Mouse (Mus musculus) hindlimb bud, embryonic 11.5 days (tissue): ENCODE results near the gene Mat1a.

Experiments
- DNase-seq: peaks from one replicate; pipeline ENCODE4 v3.0.0-alpha.2; 2012; ENCODE audit warnings: low read depth, low spot score; ENCODE audit errors: extremely low spot score

Gene Mat1a

DNA sequence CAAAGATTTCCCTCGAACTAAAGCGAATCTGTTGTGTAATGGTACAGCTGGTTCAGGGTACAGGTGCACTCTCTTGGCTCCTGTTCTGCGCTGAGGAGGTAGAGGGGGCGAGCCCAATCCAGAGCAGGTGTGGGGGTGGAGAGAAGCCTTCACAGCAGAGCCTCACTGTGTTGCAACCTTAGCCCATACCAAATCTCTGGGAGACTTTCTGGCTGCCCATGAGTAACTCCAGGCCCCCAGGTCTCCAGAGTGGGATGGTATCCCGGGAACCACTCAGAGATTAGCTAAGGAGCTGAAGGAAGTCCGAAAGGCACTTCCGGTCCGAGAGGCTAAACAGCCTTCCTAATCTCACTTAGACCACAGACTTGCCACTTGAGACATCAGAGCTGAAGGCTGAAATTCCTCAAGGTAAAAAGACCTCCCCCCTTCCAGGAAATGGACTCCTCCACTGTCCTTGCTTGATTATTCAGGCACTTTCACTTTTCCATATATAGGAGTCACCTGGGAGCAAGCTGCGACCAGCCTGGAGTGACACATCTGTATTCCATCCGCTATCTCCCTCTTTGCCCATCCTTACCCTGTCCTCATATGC lies at the start of gene Mat1a:
TSS of gene Mat1a (plus strand) at position 183 of the 592 bp plus-strand sequence.
- no peak for DNase-seq

DNA sequence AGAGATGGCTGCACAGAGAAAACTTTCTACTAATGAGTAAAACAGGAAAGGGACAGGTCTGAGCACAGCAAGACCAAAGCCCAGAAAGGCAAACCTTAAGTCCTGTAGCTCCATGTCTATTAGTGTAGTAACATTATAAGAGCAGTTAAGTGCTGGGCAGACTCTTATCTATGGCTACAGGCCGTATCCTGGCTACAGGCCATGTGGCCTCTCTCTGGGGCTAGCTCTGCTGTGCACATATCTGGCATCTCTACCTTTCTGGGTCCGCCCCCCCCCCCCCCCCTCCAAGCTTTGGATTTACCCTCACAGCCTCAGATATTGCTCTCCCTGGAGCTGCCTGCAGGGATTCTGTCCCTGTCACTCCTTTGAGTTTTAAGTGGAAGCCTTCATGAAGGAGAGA lies 39.7 kb upstream of the Mat1a start:
- DNase-seq = no peak

DNA sequence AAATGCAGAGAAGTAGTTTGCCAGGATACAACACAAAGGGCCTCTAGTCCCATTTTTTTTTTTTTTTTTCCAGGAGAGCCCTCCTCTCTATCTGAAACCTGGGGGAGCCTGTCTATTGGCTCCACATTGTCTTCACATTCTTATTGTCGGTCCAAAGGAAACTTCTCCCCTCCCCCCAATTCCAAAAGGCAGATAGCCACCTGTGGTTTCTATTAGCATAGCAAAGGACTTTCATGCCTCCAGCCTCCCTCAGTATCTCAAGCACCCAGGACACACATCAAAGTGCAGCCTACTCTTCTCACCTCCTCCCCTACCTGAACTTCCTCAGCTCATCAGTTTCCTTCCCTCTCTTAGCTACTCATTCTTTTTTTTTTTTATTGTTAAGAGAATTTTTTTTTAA lies 38.4 kb upstream of the Mat1a start:
- DNase-seq = no peak

DNA sequence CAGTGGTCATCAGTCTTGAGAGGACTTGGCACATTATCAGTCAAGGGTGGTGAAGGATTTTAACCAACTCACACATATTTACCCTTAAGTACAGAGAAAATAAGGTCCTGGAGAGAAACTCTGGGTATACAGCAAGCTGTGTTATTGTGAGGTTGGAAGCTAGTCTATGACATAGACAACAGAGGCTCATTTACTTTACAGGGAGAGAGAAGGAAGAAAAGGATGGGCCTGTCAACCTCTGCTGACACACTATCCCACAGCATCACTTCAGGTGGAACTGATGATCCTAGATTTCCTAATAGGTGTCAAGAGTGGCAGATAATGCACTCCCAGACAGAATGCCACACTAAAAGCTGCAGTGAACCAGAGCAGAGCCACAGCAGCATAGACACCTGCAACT lies 35.7 kb upstream of the Mat1a start, which contains the start of gene Dydc2:
TSS of gene Dydc2 (minus strand) at position 101 of the 400 bp plus-strand sequence.
- no peak for DNase-seq

DNA sequence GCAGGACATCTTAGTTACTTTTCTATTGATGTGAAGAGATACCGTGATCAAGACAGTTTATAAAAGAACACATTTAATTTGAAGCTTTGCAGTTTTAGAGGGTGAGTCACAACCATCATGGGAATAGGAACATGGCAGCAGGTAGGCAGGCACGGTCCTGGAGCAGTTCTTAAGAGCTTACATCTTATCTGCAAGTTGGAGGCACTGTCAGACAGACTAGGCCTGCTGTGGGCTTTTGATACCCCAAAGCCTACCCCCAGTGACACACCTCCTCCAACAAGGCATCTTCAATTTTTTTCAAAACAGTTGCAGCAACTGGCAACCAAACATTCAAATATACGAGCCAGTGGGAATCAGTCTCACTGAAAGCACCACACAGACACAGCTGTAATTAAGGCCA lies 34.5 kb upstream of the Mat1a start:
- DNase-seq = no peak

DNA sequence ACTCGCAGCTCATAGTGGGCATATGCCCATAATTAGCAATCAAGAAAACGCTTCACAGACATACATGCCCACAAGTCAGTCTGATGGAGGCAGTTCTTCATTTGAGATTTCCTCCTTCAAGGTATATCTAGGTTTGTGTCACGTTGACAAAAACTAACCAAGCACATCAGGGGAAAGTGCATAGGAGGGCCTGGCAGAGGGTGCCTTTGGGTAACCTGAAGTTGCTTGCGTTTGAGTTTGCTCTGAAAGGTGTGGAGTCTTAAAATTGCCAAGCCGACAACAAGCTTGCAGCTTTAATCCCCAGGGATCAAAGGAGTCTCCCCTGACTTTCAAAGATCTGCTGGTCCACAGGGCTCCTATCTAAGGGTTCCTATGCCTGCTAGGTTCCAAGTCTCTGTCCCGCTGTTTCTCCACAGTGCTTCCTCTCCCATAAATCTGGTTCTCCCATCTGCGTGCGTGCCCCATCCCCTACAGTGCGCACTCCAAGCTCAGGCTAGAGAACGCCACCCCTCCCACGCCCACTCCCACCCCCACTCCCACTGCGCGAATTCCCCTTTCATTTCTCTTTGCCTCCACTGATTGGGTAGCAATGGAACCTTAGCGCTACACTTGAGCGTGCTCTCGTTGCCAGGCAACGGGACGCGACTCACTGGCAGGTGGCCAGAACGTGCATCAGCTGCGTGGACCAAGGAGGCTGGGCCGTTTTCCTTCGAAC lies 32.4 kb upstream of the Mat1a start, which contains the start of gene Dydc1:
TSS of gene Dydc1 (plus strand) at position 683 of the 715 bp plus-strand sequence.
- no peak for DNase-seq

DNA sequence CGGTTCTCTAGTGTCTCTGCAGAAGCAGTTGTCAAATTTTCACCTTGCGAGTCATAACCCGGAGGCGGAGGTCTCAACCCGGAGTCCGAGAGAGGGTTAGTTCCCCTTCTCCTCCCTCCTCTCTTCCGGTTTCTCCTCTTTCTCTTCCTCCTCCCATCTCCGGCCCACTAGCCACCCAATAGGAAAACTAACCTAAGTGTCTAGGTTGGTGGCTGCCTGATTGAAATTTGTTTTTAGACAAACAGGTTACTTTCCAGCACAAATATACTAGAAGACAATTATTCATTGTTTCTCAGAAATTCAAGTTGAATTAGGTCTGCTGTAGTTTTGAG lies 31.9 kb upstream of the Mat1a start:
- no peak for DNase-seq

DNA sequence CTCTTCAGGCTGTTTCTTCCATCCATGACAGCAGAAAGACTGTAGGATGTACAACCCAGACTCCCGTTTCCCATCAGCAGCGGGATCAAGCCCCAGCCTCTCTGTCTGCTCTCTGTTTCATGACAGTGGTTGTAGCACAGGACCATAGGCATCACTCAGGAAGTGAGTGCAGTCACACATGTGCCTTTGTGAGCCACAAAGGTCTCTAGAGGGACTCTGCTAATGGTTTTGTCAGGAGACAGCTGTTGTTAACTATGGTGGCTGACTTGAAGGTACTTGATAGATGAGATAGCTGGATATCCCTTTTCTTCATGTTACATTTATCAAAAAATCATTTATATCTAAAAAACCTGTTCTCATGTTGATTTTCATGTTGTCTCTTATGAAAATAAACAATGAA lies 22.4 kb upstream of the Mat1a start:
- no peak for DNase-seq

DNA sequence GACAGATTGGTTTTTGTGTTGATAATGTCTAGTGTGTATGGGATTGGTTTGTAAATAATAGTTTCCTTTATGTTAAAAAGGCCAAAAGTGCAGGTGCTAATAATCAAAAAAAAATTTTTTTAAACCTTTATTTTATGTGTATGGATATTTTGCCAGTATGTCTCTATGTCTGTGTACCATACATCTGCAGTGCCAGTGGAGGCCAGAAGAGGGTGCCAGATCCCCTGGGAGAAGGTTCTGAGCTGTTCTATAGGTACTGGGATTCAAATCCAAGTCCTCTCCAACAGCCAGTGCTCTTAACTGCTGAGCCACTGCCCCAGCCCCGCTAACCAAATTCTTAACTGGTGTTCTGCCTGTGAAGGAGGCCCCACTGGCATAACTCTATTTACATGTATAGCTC lies 17.3 kb upstream of the Mat1a start:
- no peak for DNase-seq

DNA sequence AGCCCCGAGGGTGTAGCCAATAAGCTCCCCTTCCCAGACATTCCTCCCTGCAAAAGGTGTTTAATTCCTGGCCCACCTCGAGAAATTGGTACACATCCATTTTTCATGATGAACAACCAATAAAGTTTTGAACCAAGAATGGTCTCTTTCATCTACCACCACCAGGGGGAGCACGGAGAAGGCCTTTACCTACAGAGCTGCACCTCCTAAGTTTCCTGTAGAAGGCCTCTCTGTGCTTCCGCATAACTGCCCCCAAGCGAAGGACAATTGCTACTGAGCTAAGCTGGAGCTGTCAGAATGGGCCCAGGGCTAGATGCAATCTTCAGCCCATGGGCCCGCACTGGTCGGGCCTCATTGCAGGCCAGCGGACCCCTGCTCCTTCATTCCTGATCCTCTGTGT lies 14.1 kb upstream of the Mat1a start:
- no peak for DNase-seq

DNA sequence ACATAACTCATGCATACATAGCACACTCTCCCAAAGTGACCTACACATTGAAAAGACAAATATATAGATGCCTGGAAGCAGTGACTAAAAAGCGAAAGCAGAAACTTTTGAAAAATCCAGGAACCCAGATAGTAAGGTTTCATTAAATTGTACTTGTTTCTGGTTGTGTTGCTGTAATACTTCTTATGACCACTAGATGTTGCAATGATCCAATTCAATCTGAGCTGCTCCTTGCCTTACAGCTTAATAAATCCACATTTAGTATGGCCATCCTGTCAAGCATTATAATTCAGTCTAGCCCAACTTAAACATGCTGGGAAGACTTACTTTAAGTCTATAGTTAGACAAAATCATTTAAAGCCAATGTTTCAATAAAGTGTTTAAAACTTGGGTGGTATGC lies 10.7 kb upstream of the Mat1a start:
- no peak for DNase-seq

DNA sequence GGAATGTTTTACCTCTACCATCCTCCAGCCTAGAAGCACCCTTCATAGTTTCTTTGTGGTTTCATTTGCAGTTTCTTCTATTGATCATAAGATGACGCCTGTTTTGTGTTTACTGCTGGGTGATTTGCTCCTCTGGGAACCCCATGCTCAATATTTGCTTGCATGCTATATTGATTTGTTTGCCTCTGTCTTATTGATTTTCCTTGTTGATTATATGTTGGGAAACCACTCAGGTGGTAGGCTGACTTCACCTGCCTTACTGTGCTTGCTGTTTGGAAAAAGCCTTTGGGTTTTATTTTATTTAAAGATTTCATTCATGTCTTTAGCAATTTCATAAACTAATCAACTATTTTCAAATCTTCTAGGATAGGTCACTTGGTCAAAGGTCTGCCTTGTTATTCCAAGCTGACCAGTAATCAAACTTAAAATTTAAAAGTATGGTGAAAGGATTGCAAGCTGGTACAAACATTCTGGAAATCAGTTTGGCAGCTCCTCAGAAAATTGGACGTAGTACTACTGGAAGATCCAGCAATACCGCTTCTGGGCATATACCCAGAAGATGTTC lies 8.5 kb upstream of the Mat1a start:
- no peak for DNase-seq

DNA sequence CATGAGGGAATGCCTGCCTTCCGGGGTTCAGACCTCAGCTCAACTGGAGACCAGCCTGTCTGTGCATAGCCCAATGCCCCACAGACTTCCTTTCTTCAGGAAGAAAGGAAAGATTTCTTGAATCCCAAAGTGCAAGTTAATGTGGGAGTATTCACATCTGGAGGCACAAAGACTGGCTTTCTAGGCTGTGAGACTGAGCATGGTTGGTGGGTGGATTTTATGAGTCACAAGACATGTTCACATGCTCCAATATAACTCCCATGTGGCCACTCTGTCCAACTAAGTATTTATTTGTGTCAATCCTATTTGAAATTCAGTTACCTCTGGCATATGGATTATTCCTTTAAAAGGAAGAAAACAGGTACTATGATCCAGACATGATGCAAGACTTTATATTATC lies 6.1 kb upstream of the Mat1a start:
- DNase-seq = no peak

DNA sequence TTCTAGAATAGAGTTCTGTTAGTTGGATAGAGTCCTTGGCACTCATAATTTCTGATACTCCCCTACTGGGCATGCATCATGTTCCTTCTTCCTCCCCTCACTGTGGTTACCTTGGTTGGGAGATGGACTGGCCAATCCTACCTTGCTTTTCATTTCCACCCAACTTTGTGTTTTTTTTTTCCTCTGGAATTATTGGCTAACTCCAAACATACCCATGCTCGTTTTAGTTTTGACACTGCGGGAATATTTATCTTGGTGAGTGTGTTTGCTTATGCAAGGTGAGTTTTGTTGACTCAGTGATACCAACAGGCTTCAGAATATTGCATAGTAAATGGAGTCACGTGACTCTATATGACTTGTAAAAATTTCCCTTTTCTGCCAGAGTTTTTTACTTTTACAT lies 4.1 kb upstream of the Mat1a start:
- no peak for DNase-seq

DNA sequence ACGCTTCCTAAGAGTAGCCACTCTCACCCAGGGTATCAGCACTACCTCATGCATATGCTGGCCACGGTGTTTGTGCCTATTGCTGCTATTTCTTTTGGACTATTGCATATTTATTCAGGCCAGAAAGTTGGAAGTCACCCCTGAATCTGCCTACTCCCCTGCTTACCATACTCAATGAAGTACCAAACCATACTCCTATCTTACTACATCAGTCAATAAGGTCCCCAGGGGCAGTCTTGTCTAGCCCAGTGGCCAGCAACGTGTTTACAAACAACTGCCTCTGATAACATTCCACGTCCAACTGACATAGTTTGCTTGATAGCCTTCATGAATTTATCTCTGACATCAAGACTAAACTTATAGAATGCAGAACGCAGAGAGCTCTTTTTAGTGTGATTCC lies 3.6 kb upstream of the Mat1a start:
- no peak for DNase-seq

DNA sequence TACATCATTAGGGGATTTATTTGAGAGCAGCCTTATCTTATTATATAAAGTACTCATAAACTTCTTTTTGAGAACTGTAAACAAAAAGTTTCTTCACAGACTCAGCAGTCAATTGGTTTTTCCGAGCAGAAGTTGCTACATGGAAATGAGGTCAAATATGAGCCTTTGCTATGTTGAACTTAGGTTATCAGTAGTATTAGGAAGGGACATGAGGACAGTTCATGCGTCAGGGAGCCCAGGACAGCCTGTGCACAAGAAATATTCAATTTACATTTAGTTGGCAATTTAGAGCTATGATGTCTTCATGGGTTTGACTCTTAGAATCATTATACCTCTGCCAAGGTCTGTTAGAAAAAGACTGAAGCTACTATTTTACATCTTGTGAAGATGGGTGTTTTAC lies 2.6 kb upstream of the Mat1a start:
- DNase-seq = no peak

DNA sequence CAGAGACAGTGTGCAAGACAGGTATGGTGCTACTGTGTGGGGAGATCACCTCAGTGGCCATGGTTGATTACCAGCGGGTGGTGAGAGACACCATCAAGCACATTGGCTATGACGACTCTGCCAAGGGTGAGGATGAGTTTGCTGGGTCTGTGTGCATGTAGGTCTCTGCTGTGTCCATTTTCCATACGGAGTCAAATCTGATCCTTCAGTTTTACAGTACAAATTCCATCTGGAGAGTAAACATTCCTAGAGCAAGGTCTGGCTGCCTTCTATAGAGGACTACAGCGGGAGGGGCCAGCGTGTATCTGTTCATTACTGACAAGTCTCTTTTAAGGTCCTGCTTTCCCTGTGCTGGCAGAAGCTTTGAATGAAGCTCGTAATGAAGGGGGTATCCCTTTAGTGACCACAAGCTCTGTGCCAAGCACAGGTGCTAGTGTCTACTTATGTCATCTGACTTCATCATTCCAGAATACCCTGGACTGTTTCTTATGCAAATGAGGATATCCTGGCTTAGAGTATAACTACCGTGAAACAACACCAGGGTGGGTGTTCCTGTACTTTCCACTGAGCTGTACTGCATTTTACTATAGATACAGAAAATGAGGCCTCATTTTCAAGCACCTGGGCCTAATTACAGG lies 6.3 kb downstream of the Mat1a start:
- no peak for DNase-seq

DNA sequence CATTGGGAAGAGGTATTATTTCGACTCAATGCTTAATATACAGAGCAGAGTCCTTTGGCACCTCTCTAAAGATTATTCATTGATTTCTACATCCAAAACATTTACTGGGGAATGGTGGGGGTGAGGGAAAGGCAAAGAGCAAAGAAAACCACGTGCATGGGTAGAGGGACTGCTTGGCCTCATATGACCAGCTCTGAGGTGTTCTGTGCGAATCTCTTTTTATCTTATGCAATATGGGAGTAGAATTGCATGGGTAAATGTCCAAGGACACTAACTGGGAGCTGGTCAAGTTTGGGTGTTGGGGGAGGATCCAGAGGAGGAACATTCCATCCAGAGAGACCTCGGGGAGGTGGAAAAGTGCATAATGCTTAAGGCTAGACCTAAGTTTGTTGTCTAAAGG lies 8.1 kb downstream of the Mat1a start:
- DNase-seq = no peak

DNA sequence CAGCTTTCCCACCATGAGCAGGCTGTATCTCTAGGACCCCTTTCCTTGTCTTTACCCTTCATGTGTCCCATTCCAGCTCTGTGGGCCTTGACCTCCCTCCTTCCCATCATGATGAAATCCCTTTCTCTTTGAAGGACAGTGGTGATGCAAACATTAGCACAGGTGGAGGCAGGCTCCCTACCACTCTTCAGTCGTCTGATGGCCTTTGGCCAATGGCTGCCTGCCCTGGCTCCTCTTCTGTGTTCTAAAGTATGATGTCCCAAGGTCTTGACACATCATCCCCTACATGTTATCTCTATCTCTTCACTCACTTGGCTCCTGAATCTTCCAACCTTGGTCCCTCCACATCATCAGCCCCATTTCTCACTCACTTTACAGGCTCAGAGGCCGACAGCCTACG lies 11.4 kb downstream of the Mat1a start:
- DNase-seq = no peak

DNA sequence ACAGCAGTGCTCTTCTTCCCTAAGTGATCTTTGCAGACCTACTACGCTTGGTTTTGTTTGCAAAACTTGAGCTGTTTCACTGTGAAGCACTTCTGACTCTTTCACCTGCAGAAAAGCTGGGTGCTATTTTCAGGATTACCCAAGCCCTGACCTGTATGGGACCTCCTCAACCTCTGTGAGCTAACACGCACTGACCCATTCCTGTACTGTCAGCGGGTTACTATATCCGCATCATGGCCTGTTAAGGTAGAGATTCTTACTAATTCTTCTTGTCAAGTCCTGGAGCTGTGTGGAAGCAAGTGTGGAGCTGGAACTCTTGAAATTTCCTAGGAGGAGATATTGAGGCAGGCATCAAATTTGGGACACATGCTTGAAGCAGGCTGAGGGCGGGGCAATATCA lies 19.8 kb downstream of the Mat1a start:
- DNase-seq = no peak

DNA sequence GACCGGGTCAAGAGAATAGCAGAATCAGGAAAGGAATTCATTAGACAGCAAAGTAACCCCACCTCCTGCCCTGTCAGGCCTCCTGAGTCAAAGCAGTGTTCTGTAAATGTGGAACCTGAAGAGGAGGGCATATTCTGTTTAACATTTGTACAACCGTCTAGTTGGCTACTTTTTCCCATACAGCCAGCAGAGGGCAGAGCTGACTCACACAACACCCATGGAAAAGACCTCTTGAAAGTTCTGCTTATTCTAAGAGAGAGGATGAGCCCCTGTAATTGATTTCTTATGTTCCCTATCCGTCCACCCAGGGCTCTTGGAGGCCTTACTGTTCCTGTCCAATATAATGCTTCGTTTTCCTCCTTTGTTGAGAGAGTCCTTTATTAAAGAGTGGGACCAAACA lies 23.2 kb downstream of the Mat1a start:
- DNase-seq = peak; percentile 0

DNA sequence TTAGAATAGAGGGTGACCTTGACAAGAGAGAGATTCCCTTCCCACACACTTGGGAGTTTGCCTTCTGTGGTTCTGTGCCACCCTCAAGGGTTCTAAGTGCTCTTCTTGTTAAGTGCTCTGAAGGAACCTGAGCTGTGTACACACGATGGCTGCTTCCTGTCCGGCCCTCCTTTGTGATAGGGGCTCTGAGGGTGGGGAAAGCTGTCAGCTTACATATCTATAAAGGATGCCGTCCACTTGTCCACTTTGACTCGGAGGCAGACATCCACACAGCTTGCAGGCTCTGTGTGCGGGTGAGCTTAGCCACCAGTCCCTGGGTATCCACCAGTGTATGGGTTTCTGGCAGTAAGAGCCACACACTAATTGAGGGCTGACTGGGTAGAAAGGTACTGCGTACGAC lies 26.7 kb downstream of the Mat1a start, which contains the start of gene Sftpa1:
TSS of gene Sftpa1 (plus strand) at position 243 of the 400 bp plus-strand sequence.
- DNase-seq = no peak
